ENCODE assay signal across 8 mouse cellular contexts in the genomic region with DNA sequence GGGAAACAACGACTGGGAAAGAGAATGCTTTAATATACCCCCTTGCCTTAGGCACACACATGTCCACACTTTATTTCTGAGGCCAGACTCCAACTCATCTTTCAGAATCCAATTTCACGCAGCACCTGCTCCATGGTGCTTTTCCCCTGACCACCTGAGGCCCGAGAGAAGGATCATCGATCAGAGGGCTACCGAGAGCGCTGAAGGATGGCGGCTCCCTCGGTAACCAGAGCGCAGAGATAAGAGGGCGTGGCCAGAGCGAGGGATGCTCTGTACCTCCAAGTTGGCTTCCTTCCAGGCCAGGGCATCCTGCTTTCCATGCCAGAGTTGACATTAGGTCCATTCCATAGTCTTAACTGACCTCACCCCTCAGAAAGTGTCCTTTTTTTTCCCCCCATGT. TPM values are rescaled to one million over a fixed set of nuclear protein-coding genes. Genes with fewer than 3 reads are reported as not detected.
DNase-seq lines count a peak whose midpoint lies in the region; ATAC-seq and TF ChIP-seq lines count a peak whose summit lies in the region.

No protein-coding gene starts in this region.

- peaks cover 14% of the 10 kb centered on the region; the same call in 1 of the 2 replicates for H3K27me3 ChIP-seq in lung, postnatal 0 days (replicated peaks; ENCODE audit: insufficient read depth, low read length)
- H3K27me3 ChIP-seq in limb, embryonic 11.5 days (ENCODE audit: control insufficient read depth, insufficient read depth, low read length): peaks cover 4% of the 10 kb centered on the region; the same call in 1 of the 2 replicates
- no peaks in the 10 kb centered on the region for H3K27me3 ChIP-seq in stomach, embryonic 15.5 days (replicated peaks)

- H3K9me3 ChIP-seq in lung, postnatal 0 days (ENCODE audit: low read length): no peaks in the 10 kb centered on the region
- H3K9me3 ChIP-seq in limb, embryonic 11.5 days (ENCODE audit: control insufficient read depth, low read length): no peaks in the 10 kb centered on the region
- H3K9me3 ChIP-seq in stomach, embryonic 15.5 days: no peaks in the 10 kb centered on the region

- peak overlapping the region; percentile 98 for H3K4me2 ChIP-seq in lung, postnatal 0 days (replicated peaks; ENCODE audit: low read depth, low read length)
- peak overlapping the region; percentile 85 for H3K4me2 ChIP-seq in limb, embryonic 11.5 days (ENCODE audit: low read depth, severe bottlenecking)
- peak overlapping the region; percentile 96 for H3K4me2 ChIP-seq in stomach, embryonic 15.5 days

- H3K4me3 ChIP-seq in lung, postnatal 0 days (ENCODE audit: low read depth, low read length): peak overlapping the region; percentile 54
- peak overlapping the region; percentile 58 for H3K4me3 ChIP-seq in limb, embryonic 11.5 days (ENCODE audit: low read depth, low read length)
- H3K4me3 ChIP-seq in stomach, embryonic 15.5 days (replicated peaks): peak overlapping the region; percentile 63

- peak; percentile 11 for DNase-seq in adrenal gland, postnatal 10 days
- DNase-seq in adrenal gland, adult 8-10 months: no peak
- no peak for DNase-seq in lung, postnatal 0 days (ENCODE audit: low spot score)
- DNase-seq in lung, postnatal 25 days (ENCODE audit: low spot score): no peak
- DNase-seq in limb, embryonic 11.5 days (ENCODE audit: low spot score): no peak
- no peak for DNase-seq in natural killer cell, adult 2 months (ENCODE audit: low spot score in 2 of 2)

- ATAC-seq in lung, postnatal 0 days: no peak
- ATAC-seq in limb, embryonic 11.5 days (ENCODE audit: insufficient number of reproducible peaks, low FRiP score, low TSS enrichment, low read depth): peak; percentile 2; the same call in 1 of the 2 replicates
- ATAC-seq in stomach, embryonic 15.5 days (ENCODE audit: insufficient read depth, low FRiP score, low read depth): no peak
- ATAC-seq in inflammation-experienced regulatory T-cells, adult 6 months: no peak

- H3K4me1 ChIP-seq in lung, postnatal 0 days (ENCODE audit: insufficient read depth, low read depth, low read length): 0 out of 2 replicates have a peak, but pooled peaks cover 7% of the 10 kb centered on the region
- H3K4me1 ChIP-seq in limb, embryonic 11.5 days (ENCODE audit: control insufficient read depth, insufficient read depth, low read length): peaks cover 7% of the 10 kb centered on the region
- peaks cover 16% of the 10 kb centered on the region for H3K4me1 ChIP-seq in stomach, embryonic 15.5 days

- no peaks in the 10 kb centered on the region for H3K36me3 ChIP-seq in lung, postnatal 0 days (ENCODE audit: insufficient read depth, low read length)
- H3K36me3 ChIP-seq in limb, embryonic 11.5 days (ENCODE audit: control insufficient read depth, insufficient read depth, low read length): no peaks in the 10 kb centered on the region
- H3K36me3 ChIP-seq in stomach, embryonic 15.5 days: no peaks in the 10 kb centered on the region

- TF ChIP-seq CTCF in lung, postnatal 0 days (IDR thresholded peaks at IDR 0.05): no peak

- WGBS in lung, postnatal 0 days: 4% methylated on average over 11 of the region's 11 CpGs
- 2% methylated on average over 11 of the region's 11 CpGs for WGBS in limb, embryonic 11.5 days
- 3% methylated on average over 11 of the region's 11 CpGs for WGBS in stomach, embryonic 15.5 days

- H3K27ac ChIP-seq in lung, postnatal 0 days (ENCODE audit: low read length): no peak overlapping the region
- no peak overlapping the region for H3K27ac ChIP-seq in limb, embryonic 11.5 days (replicated peaks; ENCODE audit: low read depth, low read length)
- H3K27ac ChIP-seq in stomach, embryonic 15.5 days: 0 out of 2 replicates have a peak overlapping the region, but pooled peaks have one; percentile 13

- no peak overlapping the region for H3K9ac ChIP-seq in lung, postnatal 0 days (replicated peaks; ENCODE audit: low read depth)
- peak overlapping the region; percentile 80; the same call in 1 of the 2 replicates for H3K9ac ChIP-seq in limb, embryonic 11.5 days (ENCODE audit: low read length)
- H3K9ac ChIP-seq in stomach, embryonic 15.5 days: no peak overlapping the region

- no peak for TF ChIP-seq EP300 in lung, postnatal 0 days (IDR thresholded peaks at IDR 0.05)

RNA-seq across cellular contexts. Expression of gene Spsb4, which starts 0.6 kb away (rescaled TPM):
- 1 to 10 TPM; 1.5 to 3.5 TPM for total RNA-seq in adrenal gland, postnatal 10 days (2021)
- total RNA-seq in adrenal gland, adult 8-10 months (2022): under 1 TPM; 0.74 to 0.98 (median 0.85) TPM
- polyA plus RNA-seq in lung, postnatal 0 days (2015; fragmentation: Nextera tagmentation; extraction: Ambion mirVana): 2.2 and 2.5 TPM in 2 replicates
- polyA plus RNA-seq in limb, embryonic 11.5 days (2014; fragmentation: Nextera tagmentation; extraction: Ambion mirVana): 44.5 and 45.8 TPM in 2 replicates
- 21.5 and 25.4 TPM in 2 replicates for polyA plus RNA-seq in stomach, embryonic 15.5 days (2015; fragmentation: Nextera tagmentation; extraction: Ambion mirVana)
- under 1 TPM in 1 of 3 experiments, not detected in 2; 0.16 TPM for polyA plus RNA-seq in inflammation-experienced regulatory T-cells, adult 6 months (2017; shearing (Covaris generic))
